Mouse (Mus musculus) CD4-positive helper T cell, adult 2 months (primary cell): Measurements from ENCODE around the gene Arl6ip5.
A peak's percentile ranks its signal among the peaks of the same experiment; 100 is the strongest.
"Not testable (repeated sequence)": the region's sequence is repeated elsewhere in the genome, so short reads cannot be mapped to it uniquely, and the experiment has no call there.

Source experiments
- DNase-seq: peaks from one replicate; pipeline ENCODE4 v3.0.0-alpha.2; 2012; ENCODE audit warnings: low read depth, missing footprints, low spot score

Gene Arl6ip5

GRCm38 (mm10) chr6:97223566-97223965 is 13.1 kb downstream of the Arl6ip5 start:
- no peak for DNase-seq

GRCm38 (mm10) chr6:97224505-97224904 is 14.0 kb downstream of the Arl6ip5 start:
- no peak for DNase-seq

- DNase-seq, result no peak
Observed at GRCm38 (mm10) chr6:97226083-97226491, 15.6 kb downstream of the Arl6ip5 start.

GRCm38 (mm10) chr6:97227067-97227847 is 16.8 kb downstream of the Arl6ip5 start:
- no peak for DNase-seq

- peak; percentile 52 for DNase-seq
Observed at GRCm38 (mm10) chr6:97234911-97235668, 24.6 kb downstream of the Arl6ip5 start.

GRCm38 (mm10) chr6:97236088-97236487 is 25.6 kb downstream of the Arl6ip5 start:
- no peak for DNase-seq

GRCm38 (mm10) chr6:97239360-97239759 is 28.9 kb downstream of the Arl6ip5 start:
- DNase-seq, result no peak

GRCm38 (mm10) chr6:97240092-97240491 is 29.6 kb downstream of the Arl6ip5 start:
- DNase-seq, result no peak

GRCm38 (mm10) chr6:97242522-97242921 is 32.0 kb downstream of the Arl6ip5 start:
- DNase-seq, result no peak

GRCm38 (mm10) chr6:97245200-97245599 is 34.7 kb downstream of the Arl6ip5 start:
- no peak for DNase-seq

GRCm38 (mm10) chr6:97250966-97251365 is 40.5 kb downstream of the Arl6ip5 start:
- DNase-seq, result peak; percentile 67

GRCm38 (mm10) chr6:97252086-97252485 is 41.6 kb downstream of the Arl6ip5 start:
- DNase-seq, result no peak

- no peak for DNase-seq
Observed at GRCm38 (mm10) chr6:97252711-97253221, 42.3 kb downstream of the Arl6ip5 start, which contains the start of gene Lmod3. TSS of gene Lmod3 (minus strand) at chr6:97252759.

- no peak for DNase-seq
Observed at GRCm38 (mm10) chr6:97258489-97258888, 48.0 kb downstream of the Arl6ip5 start.

- not testable (repeated sequence) for DNase-seq
Observed at GRCm38 (mm10) chr6:97259926-97260325, 49.4 kb downstream of the Arl6ip5 start.

- DNase-seq, result no peak
Observed at GRCm38 (mm10) chr6:97262229-97262628, 51.7 kb downstream of the Arl6ip5 start.

- DNase-seq, result peak; percentile 26
Observed at GRCm38 (mm10) chr6:97263750-97264149, 53.3 kb downstream of the Arl6ip5 start.

- no peak for DNase-seq
Observed at GRCm38 (mm10) chr6:97265240-97265639, 54.8 kb downstream of the Arl6ip5 start.

GRCm38 (mm10) chr6:97265705-97266104 is 55.2 kb downstream of the Arl6ip5 start:
- no peak for DNase-seq

- DNase-seq, result no peak
Observed at GRCm38 (mm10) chr6:97266661-97267060, 56.2 kb downstream of the Arl6ip5 start.

GRCm38 (mm10) chr6:97267132-97267531 is 56.6 kb downstream of the Arl6ip5 start:
- no peak for DNase-seq

GRCm38 (mm10) chr6:97269596-97269995 is 59.1 kb downstream of the Arl6ip5 start:
- DNase-seq, result no peak
